17 mouse cellular contexts compared by ENCODE assay signal in genomic region chr12:107585696-107586225, GRCm38 (mm10).
DNase-seq lines count a peak whose midpoint lies in the region; ATAC-seq lines count a peak whose summit lies in the region.
"Had no signal": no experiment of that assay in that cellular context is flagged by ENCODE, and none has a peak within 500 bp of the region (broad histone marks: within the 10 kb centered on the region; RNA-seq: fewer than 3 reads in every experiment).

No protein-coding gene starts in this region.

- 21% methylated on average over 9 of the region's 9 CpGs for WGBS in forebrain, embryonic 14.5 days
- WGBS in forebrain, embryonic 16.5 days, result 26% methylated on average over 9 of the region's 9 CpGs
- WGBS in hindbrain, embryonic 14.5 days, result 45% methylated on average over 9 of the region's 9 CpGs
- WGBS in hindbrain, embryonic 10.5 days, result 79% methylated on average over 9 of the region's 9 CpGs

- H3K4me3 ChIP-seq in forebrain, embryonic 14.5 days (ENCODE audit: low read depth, low read length), result no peak overlapping the region
- no peak overlapping the region for H3K4me3 ChIP-seq in forebrain, embryonic 16.5 days (replicated peaks; ENCODE audit: low read length)
- H3K4me3 ChIP-seq in hindbrain, embryonic 14.5 days (replicated peaks; ENCODE audit: low read length), result no peak overlapping the region
- no peak overlapping the region for H3K4me3 ChIP-seq in hindbrain, embryonic 10.5 days
- H3K4me3 ChIP-seq: embryonic facial prominence, embryonic 10.5 days; forebrain, embryonic 13.5 days; heart, embryonic 12.5 days; hindbrain, embryonic 15.5 days had no signal

- H3K9me3 ChIP-seq in forebrain, embryonic 14.5 days (replicated peaks; ENCODE audit: control insufficient read depth, low read length), result no peaks in the 10 kb centered on the region
- H3K9me3 ChIP-seq in forebrain, embryonic 16.5 days (ENCODE audit: control insufficient read depth, low read length), result no peaks in the 10 kb centered on the region
- no peaks in the 10 kb centered on the region for H3K9me3 ChIP-seq in hindbrain, embryonic 14.5 days (ENCODE audit: control insufficient read depth, low read length)
- H3K9me3 ChIP-seq in hindbrain, embryonic 10.5 days, result no peaks in the 10 kb centered on the region
- H3K9me3 ChIP-seq: embryonic facial prominence, embryonic 10.5 days; forebrain, embryonic 13.5 days; heart, embryonic 12.5 days; hindbrain, embryonic 15.5 days had no signal

- peak; percentile 50; the same call in 1 of the 2 replicates for ATAC-seq in forebrain, embryonic 14.5 days
- no peak for ATAC-seq in forebrain, embryonic 16.5 days
- ATAC-seq in hindbrain, embryonic 14.5 days (ENCODE audit: low FRiP score), result no peak
- ATAC-seq: forebrain, embryonic 13.5 days; inflammation-experienced regulatory T-cells, adult 6 months; intestine, postnatal 0 days had no signal

- H3K36me3 ChIP-seq in forebrain, embryonic 14.5 days (ENCODE audit: control insufficient read depth, insufficient read depth, low read length), result no peaks in the 10 kb centered on the region
- no peaks in the 10 kb centered on the region for H3K36me3 ChIP-seq in forebrain, embryonic 16.5 days (ENCODE audit: control insufficient read depth, insufficient read depth)
- H3K36me3 ChIP-seq in hindbrain, embryonic 14.5 days (replicated peaks; ENCODE audit: control insufficient read depth, insufficient read depth), result no peaks in the 10 kb centered on the region
- H3K36me3 ChIP-seq in hindbrain, embryonic 10.5 days, result no peaks in the 10 kb centered on the region
- H3K36me3 ChIP-seq: embryonic facial prominence, embryonic 10.5 days; heart, embryonic 12.5 days; hindbrain, embryonic 15.5 days had no signal

- peaks cover 4% of the 10 kb centered on the region; the same call in 1 of the 2 replicates for H3K4me1 ChIP-seq in forebrain, embryonic 14.5 days (ENCODE audit: control insufficient read depth, insufficient read depth, low read length)
- H3K4me1 ChIP-seq in forebrain, embryonic 16.5 days (replicated peaks; ENCODE audit: control insufficient read depth, insufficient read depth, low read length), result peaks cover 5% of the 10 kb centered on the region
- H3K4me1 ChIP-seq in hindbrain, embryonic 14.5 days (replicated peaks; ENCODE audit: control insufficient read depth, insufficient read depth, low read length), result 0 out of 2 replicates have a peak, but pooled peaks cover 6% of the 10 kb centered on the region
- peaks cover 13% of the 10 kb centered on the region; the same call in 1 of the 2 replicates for H3K4me1 ChIP-seq in hindbrain, embryonic 10.5 days (replicated peaks)
- H3K4me1 ChIP-seq: heart, embryonic 12.5 days had no signal

- H3K4me2 ChIP-seq in forebrain, embryonic 14.5 days (ENCODE audit: low read length), result no peak overlapping the region
- no peak overlapping the region for H3K4me2 ChIP-seq in forebrain, embryonic 16.5 days (ENCODE audit: low read length)
- H3K4me2 ChIP-seq in hindbrain, embryonic 14.5 days (replicated peaks), result no peak overlapping the region
- H3K4me2 ChIP-seq: forebrain, embryonic 13.5 days; heart, embryonic 12.5 days; hindbrain, embryonic 15.5 days had no signal

- peak; percentile 56 for DNase-seq in forebrain, embryonic 14.5 days (ENCODE audit: low spot score)
- no peak for DNase-seq in hindbrain, embryonic 14.5 days (ENCODE audit: low spot score)
- no peak for DNase-seq in hindbrain, embryonic 10.5 days (ENCODE audit: low spot score)
- peak; percentile 21 for DNase-seq in retina, postnatal 1 day
- DNase-seq in retina, embryonic 14.5 days (ENCODE audit: low spot score), result no peak
- DNase-seq in gastrocnemius, adult 18-20 months (ENCODE audit: low spot score), result no peak
- DNase-seq: cerebellum, adult 2 months; cerebellum, postnatal 10 days; gastrocnemius, postnatal 10 days; kidney, adult 8-10 months had no signal

- H3K9ac ChIP-seq in forebrain, embryonic 14.5 days (ENCODE audit: low read length), result no peak overlapping the region
- H3K9ac ChIP-seq in forebrain, embryonic 16.5 days (replicated peaks; ENCODE audit: low read depth, low read length), result no peak overlapping the region
- no peak overlapping the region for H3K9ac ChIP-seq in hindbrain, embryonic 14.5 days
- H3K9ac ChIP-seq: forebrain, embryonic 13.5 days; heart, embryonic 12.5 days; hindbrain, embryonic 15.5 days had no signal

- no peaks in the 10 kb centered on the region for H3K27me3 ChIP-seq in forebrain, embryonic 14.5 days (replicated peaks; ENCODE audit: control insufficient read depth, insufficient read depth, low read length)
- H3K27me3 ChIP-seq in forebrain, embryonic 16.5 days (replicated peaks; ENCODE audit: control insufficient read depth, insufficient read depth, low read length), result no peaks in the 10 kb centered on the region
- H3K27me3 ChIP-seq in hindbrain, embryonic 14.5 days (ENCODE audit: control insufficient read depth, insufficient read depth, low read length), result no peaks in the 10 kb centered on the region
- no peaks in the 10 kb centered on the region for H3K27me3 ChIP-seq in hindbrain, embryonic 10.5 days (ENCODE audit: insufficient read depth, poor library complexity, severe bottlenecking)
- H3K27me3 ChIP-seq: forebrain, embryonic 13.5 days; heart, embryonic 12.5 days; hindbrain, embryonic 15.5 days had no signal

- H3K27ac ChIP-seq in forebrain, embryonic 14.5 days (ENCODE audit: low read depth, low read length), result no peak overlapping the region
- no peak overlapping the region for H3K27ac ChIP-seq in forebrain, embryonic 16.5 days (ENCODE audit: low read length)
- H3K27ac ChIP-seq in hindbrain, embryonic 14.5 days, result peak overlapping the region; percentile 29; the same call in 1 of the 2 replicates
- H3K27ac ChIP-seq in hindbrain, embryonic 10.5 days, result no peak overlapping the region
- H3K27ac ChIP-seq: embryonic facial prominence, embryonic 10.5 days; forebrain, embryonic 13.5 days; hindbrain, embryonic 15.5 days had no signal

Comparison
In these comparisons a context has a peak if more than half of its experiments do, and no peak if none do; other contexts are left out.
1. DNase-seq: peak in forebrain, embryonic 14.5 days (single experiment) and retina, postnatal 1 day (single experiment); none in hindbrain, embryonic 14.5 days (single experiment), hindbrain, embryonic 10.5 days (single experiment), retina, embryonic 14.5 days (single experiment) and gastrocnemius, adult 18-20 months (single experiment).